In genomic region chr8:89498088-89498695, GRCm38 (mm10) we compare ENCODE assay signal across 22 mouse cellular contexts.
DNase-seq lines count a peak whose midpoint lies in the region; TF ChIP-seq lines count a peak whose summit lies in the region.
"Had no signal": no experiment of that assay in that cellular context is flagged by ENCODE, and none has a peak within 500 bp of the region (broad histone marks: within the 10 kb centered on the region; RNA-seq: fewer than 3 reads in every experiment).

No protein-coding gene starts in this region.

- H3K36me3 ChIP-seq in limb, embryonic 10.5 days, result no peaks in the 10 kb centered on the region
- H3K36me3 ChIP-seq: hindbrain, embryonic 12.5 days; liver, embryonic 13.5 days; stomach, embryonic 15.5 days had no signal

- 16% methylated on average over 6 of the region's 6 CpGs for WGBS in limb, embryonic 10.5 days

- intact Hi-C loops in gastrocnemius, adult 2 months (cut with DNase I), result no loop called here

- TF ChIP-seq CTCF in gastrocnemius, adult 2 months (IDR thresholded peaks at IDR 0.05), result no peak

- H3K4me3 ChIP-seq in limb, embryonic 10.5 days, result no peak overlapping the region
- H3K4me3 ChIP-seq in gastrocnemius, adult 2 months, result no peak overlapping the region
- H3K4me3 ChIP-seq: hindbrain, embryonic 12.5 days; liver, embryonic 13.5 days; stomach, embryonic 15.5 days had no signal

- peak overlapping the region; percentile 78 for H3K27ac ChIP-seq in limb, embryonic 10.5 days
- H3K27ac ChIP-seq in gastrocnemius, adult 2 months, result no peak overlapping the region
- H3K27ac ChIP-seq: hindbrain, embryonic 12.5 days; liver, embryonic 13.5 days; macrophage; stomach, embryonic 15.5 days had no signal

- no peaks in the 10 kb centered on the region for H3K9me3 ChIP-seq in limb, embryonic 10.5 days (replicated peaks)
- H3K9me3 ChIP-seq: hindbrain, embryonic 12.5 days; liver, embryonic 13.5 days; stomach, embryonic 15.5 days had no signal

- peak; percentile 71 for DNase-seq in embryo, embryonic 10.5 days (ENCODE audit: low spot score)
- DNase-seq in embryo, embryonic 9.5 days (ENCODE audit: extremely low spot score), result peak; percentile 33
- DNase-seq in limb, embryonic 10.5 days (ENCODE audit: low spot score), result peak; percentile 72
- peak; percentile 21 for DNase-seq in mesoderm, embryonic 11.5 days (ENCODE audit: low read depth, low spot score)
- DNase-seq in gastrocnemius, adult 2 months, result no peak
- DNase-seq in layer of hippocampus, postnatal 10 days (ENCODE audit: low spot score in 2 of 2), result no peak
- DNase-seq in lung, postnatal 36 days, result no peak
- DNase-seq: adrenal gland, postnatal 25 days; B cell, adult 2 months; cerebellum, adult 18-20 months; cerebellum, postnatal 14 days; kidney, adult 11 months; kidney, postnatal 14 days; left cerebral cortex, postnatal 4 days; liver, embryonic 13.5 days; lung, adult 18-20 months; midbrain, embryonic 14.5 days; right cerebral cortex, postnatal 14 days; thymus, postnatal 14 days had no signal

- H3K4me1 ChIP-seq in limb, embryonic 10.5 days, result peaks cover 51% of the 10 kb centered on the region
- H3K4me1 ChIP-seq: hindbrain, embryonic 12.5 days; liver, embryonic 13.5 days; stomach, embryonic 15.5 days had no signal

- H3K27me3 ChIP-seq in limb, embryonic 10.5 days (ENCODE audit: low read depth, poor library complexity, severe bottlenecking), result peaks cover 53% of the 10 kb centered on the region
- H3K27me3 ChIP-seq: hindbrain, embryonic 12.5 days; liver, embryonic 13.5 days; stomach, embryonic 15.5 days had no signal

Comparison
In these comparisons a context has a peak if more than half of its experiments do, and no peak if none do; other contexts are left out.
1. DNase-seq: peak in embryo, embryonic 10.5 days (single experiment), embryo, embryonic 9.5 days (single experiment), limb, embryonic 10.5 days (single experiment) and mesoderm, embryonic 11.5 days (single experiment); none in gastrocnemius, adult 2 months (single experiment), layer of hippocampus, postnatal 10 days (0 of 2) and lung, postnatal 36 days (single experiment).